8 mouse cellular contexts compared by ENCODE assay signal in genomic region chr8:94703972-94704668, GRCm38 (mm10). TPM values are rescaled to one million over a fixed set of nuclear protein-coding genes. Genes with fewer than 3 reads are reported as not detected.
DNase-seq lines count a peak whose midpoint lies in the region; ATAC-seq and TF ChIP-seq lines count a peak whose summit lies in the region.

No protein-coding gene starts in this region.

- no peaks in the 10 kb centered on the region for H3K36me3 ChIP-seq in G1E (replicated peaks)
- no peaks in the 10 kb centered on the region for H3K36me3 ChIP-seq in forebrain, embryonic 16.5 days (ENCODE audit: control insufficient read depth, insufficient read depth)
- no peaks in the 10 kb centered on the region for H3K36me3 ChIP-seq in lung, embryonic 15.5 days

- peak overlapping the region; percentile 70 for H3K27ac ChIP-seq in forebrain, embryonic 16.5 days (ENCODE audit: low read length)
- H3K27ac ChIP-seq in lung, embryonic 15.5 days, result no peak overlapping the region

- ATAC-seq in G1E (ENCODE audit: extremely low read depth, insufficient number of reproducible peaks, low FRiP score, poor library complexity, severe bottlenecking), result peak; percentile 42
- ATAC-seq in forebrain, embryonic 16.5 days, result peak; percentile 93
- ATAC-seq in lung, embryonic 15.5 days (ENCODE audit: borderline replicate concordance, extremely low read depth, low FRiP score, low TSS enrichment), result peak; percentile 92

- H3K4me3 ChIP-seq in G1E (ENCODE audit: low read depth, low read length), result peak overlapping the region; percentile 67
- H3K4me3 ChIP-seq in forebrain, embryonic 16.5 days (replicated peaks; ENCODE audit: low read length), result peak overlapping the region; percentile 61
- peak overlapping the region; percentile 59 for H3K4me3 ChIP-seq in lung, embryonic 15.5 days

- H3K4me1 ChIP-seq in G1E (ENCODE audit: insufficient read depth, low read depth, low read length), result peaks cover 23% of the 10 kb centered on the region
- H3K4me1 ChIP-seq in forebrain, embryonic 16.5 days (replicated peaks; ENCODE audit: control insufficient read depth, insufficient read depth, low read length), result no peaks in the 10 kb centered on the region
- H3K4me1 ChIP-seq in lung, embryonic 15.5 days, result peaks cover 3% of the 10 kb centered on the region; the same call in 1 of the 2 replicates

- peak; percentile 77 for TF ChIP-seq CTCF in G1E (IDR thresholded peaks at IDR 0.05; ENCODE audit: low read depth, low read length)

- WGBS in forebrain, embryonic 16.5 days, result under 1% methylated on average over 35 of the region's 35 CpGs
- WGBS in lung, embryonic 15.5 days, result under 1% methylated on average over 35 of the region's 35 CpGs

- H3K27me3 ChIP-seq in G1E (ENCODE audit: insufficient read depth, low read length), result peaks cover 23% of the 10 kb centered on the region
- no peaks in the 10 kb centered on the region for H3K27me3 ChIP-seq in forebrain, embryonic 16.5 days (replicated peaks; ENCODE audit: control insufficient read depth, insufficient read depth, low read length)
- H3K27me3 ChIP-seq in lung, embryonic 15.5 days, result no peaks in the 10 kb centered on the region

- H3K9ac ChIP-seq in forebrain, embryonic 16.5 days (replicated peaks; ENCODE audit: low read depth, low read length), result peak overlapping the region; percentile 64
- H3K9ac ChIP-seq in lung, embryonic 15.5 days, result peak overlapping the region; percentile 39

- peak; percentile 68 for DNase-seq in G1E (ENCODE audit: low spot score)
- DNase-seq in cerebellum, adult 18-20 months, result peak; percentile 93 to 99
- DNase-seq in heart, postnatal 4 days, result peak; percentile 99
- DNase-seq in layer of hippocampus, adult 8-10 months (ENCODE audit: low spot score in 2 of 2), result peak; percentile 97 to 100
- DNase-seq in ovary, adult 18-20 months (ENCODE audit: low spot score), result peak; percentile 88
- peak; percentile 98 for DNase-seq in thymus, postnatal 0 days (ENCODE audit: low spot score)

- H3K4me2 ChIP-seq in forebrain, embryonic 16.5 days (ENCODE audit: low read length), result peak overlapping the region; percentile 67
- peak overlapping the region; percentile 79 for H3K4me2 ChIP-seq in lung, embryonic 15.5 days

- no peaks in the 10 kb centered on the region for H3K9me3 ChIP-seq in G1E (replicated peaks)
- no peaks in the 10 kb centered on the region for H3K9me3 ChIP-seq in forebrain, embryonic 16.5 days (ENCODE audit: control insufficient read depth, low read length)
- no peaks in the 10 kb centered on the region for H3K9me3 ChIP-seq in lung, embryonic 15.5 days

RNA-seq across cellular contexts. Expression of gene Pllp, which starts 8.0 kb away (rescaled TPM):
- not detected in 2 replicates for total RNA-seq in G1E (2014; fragmentation: Nextera tagmentation)
- 0.12 and 0.22 TPM in 2 replicates for total RNA-seq in G1E (2017)
- polyA plus RNA-seq in G1E (2012), result not detected in 2 replicates
- polyA plus RNA-seq in forebrain, embryonic 16.5 days (2015; fragmentation: Nextera tagmentation; extraction: Ambion mirVana), result 1.6 and 1.7 TPM in 2 replicates
- total RNA-seq in heart, postnatal 4 days (2021), result under 1 TPM; 0.29 to 0.56 TPM
- total RNA-seq in layer of hippocampus, adult 8-10 months (2022), result 10 to 100 TPM; 29.6 to 61.0 (median 49.6) TPM
- 3.5 and 3.6 TPM in 2 replicates for polyA plus RNA-seq in lung, embryonic 15.5 days (2015; fragmentation: Nextera tagmentation; extraction: Ambion mirVana)
- polyA plus RNA-seq in thymus, postnatal 0 days (2015; fragmentation: Nextera tagmentation; extraction: Ambion mirVana), result 0.44 and 0.90 TPM in 2 replicates

RNA-seq across cellular contexts. Expression of gene Arl2bp, which starts 37.7 kb away (rescaled TPM):
- 93.0 and 123 TPM in 2 replicates for total RNA-seq in G1E (2014; fragmentation: Nextera tagmentation)
- 156 and 180 TPM in 2 replicates for total RNA-seq in G1E (2017)
- 71.6 and 104 TPM in 2 replicates for polyA plus RNA-seq in G1E (2012)
- 180 TPM in 2 replicates for polyA plus RNA-seq in forebrain, embryonic 16.5 days (2015; fragmentation: Nextera tagmentation; extraction: Ambion mirVana)
- total RNA-seq in heart, postnatal 4 days (2021), result 100 to 1,000 TPM; 122 to 127 TPM
- 100 to 1,000 TPM; 138 to 156 (median 154) TPM for total RNA-seq in layer of hippocampus, adult 8-10 months (2022)
- 147 TPM in 2 replicates for polyA plus RNA-seq in lung, embryonic 15.5 days (2015; fragmentation: Nextera tagmentation; extraction: Ambion mirVana)
- 75.9 and 92.2 TPM in 2 replicates for polyA plus RNA-seq in thymus, postnatal 0 days (2015; fragmentation: Nextera tagmentation; extraction: Ambion mirVana)

RNA-seq across cellular contexts. Expression of gene Ccl22, which starts 41.3 kb away (rescaled TPM):
- total RNA-seq in G1E (2014; fragmentation: Nextera tagmentation) (not detected in 2 replicates), G1E (2017) (0.22 TPM in 1 of 2 replicates, not detected in the other)
- 0.02 TPM in 1 of 2 replicates, not detected in the other for polyA plus RNA-seq in G1E (2012)
- not detected in 2 replicates for polyA plus RNA-seq in forebrain, embryonic 16.5 days (2015; fragmentation: Nextera tagmentation; extraction: Ambion mirVana)
- total RNA-seq in heart, postnatal 4 days (2021), result not detected
- under 1 TPM in 2 of 4 experiments, not detected in 2; 0.33 to 0.40 TPM for total RNA-seq in layer of hippocampus, adult 8-10 months (2022)
- 0.06 TPM in 2 replicates for polyA plus RNA-seq in lung, embryonic 15.5 days (2015; fragmentation: Nextera tagmentation; extraction: Ambion mirVana)
- polyA plus RNA-seq in thymus, postnatal 0 days (2015; fragmentation: Nextera tagmentation; extraction: Ambion mirVana), result 24.8 and 28.7 TPM in 2 replicates

Comparison
In these comparisons a context has a peak if more than half of its experiments do, and no peak if none do; other contexts are left out.
1. ATAC-seq: peak in every context shown above with its lines; median percentile 93 in forebrain, embryonic 16.5 days; 92 in lung, embryonic 15.5 days; 42 in G1E.
2. RNA of gene Ccl22, which starts 41.3 kb away (polyA plus RNA-seq): 24.8 to 28.7 TPM in thymus, postnatal 0 days; 0.06 TPM in lung, embryonic 15.5 days, 0.02 TPM in G1E and not detected in forebrain, embryonic 16.5 days; every median in the first group is over 10 times any median in the second.
3. Peak in every context shown above with its lines, with median percentiles within 50 percentile points of each other: DNase-seq and H3K4me3 ChIP-seq.